Mouse (Mus musculus) lung, postnatal 0 days (tissue): ENCODE results near the gene Fam208b.

Experiments
- CTCF ChIP-seq: IDR thresholded peaks from 2 replicates; pipeline ENCODE4 v1.5.1; 2016; ENCODE audit warnings: antibody characterized with exemption, mild to moderate bottlenecking
- EP300 ChIP-seq: IDR thresholded peaks from 2 replicates; pipeline ENCODE4 v1.6.1; 2016; ENCODE audit warnings: antibody characterized with exemption, mild to moderate bottlenecking, control low read depth

GRCm38 (mm10) chr13:3563953-3564352 lies 47.0 kb downstream of the Fam208b start:
- TF ChIP-seq EP300 (no peak), CTCF (no peak)
